Mouse (Mus musculus) MEL (cell line): ENCODE results near the gene Sv2b.

Source experiments
- EP300 ChIP-seq, 2 experiments: IDR thresholded peaks; 2 replicates each; pipeline ENCODE4 v1.6.1; 2011; ENCODE audit warnings: improper control_type of control experiment in 2 of 2, low read length in 2 of 2, low read depth in 1 of 2, mild to moderate bottlenecking in 1 of 2
- MYB ChIP-seq: IDR thresholded peaks from 2 replicates; pipeline ENCODE4 v1.6.1; 2011; ENCODE audit warnings: mild to moderate bottlenecking, low read depth, low read length, improper control_type of control experiment

- no peak for TF ChIP-seq MYB
- no peak for TF ChIP-seq EP300 (IDR thresholded peaks at IDR 0.05; ENCODE audit: low read depth in 1 of 2, low read length in 2 of 2)
These were observed 34.5 kb downstream of the Sv2b start for GRCm38 (mm10) chr7:75274518-75274917.
